Mouse (Mus musculus) ES-Bruce4 (cell line): ENCODE data around the gene Nup153. TPM values are rescaled to one million over a fixed set of nuclear protein-coding genes. Genes with fewer than 3 reads are reported as not detected.

Experiments used
- H3K27ac ChIP-seq: 2 replicates; pipeline ENCODE4 v1.5.1; 2012; ENCODE audit warnings: low read length, inconsistent platforms; ENCODE audit not compliant: insufficient read depth
- H3K27me3 ChIP-seq: 2 replicates; pipeline ENCODE4 v1.6.1; 2012; ENCODE audit warnings: mild to moderate bottlenecking, low read length, inconsistent platforms; ENCODE audit not compliant: control insufficient read depth, poor library complexity, insufficient read depth, severe bottlenecking
- H3K36me3 ChIP-seq: 2 replicates; pipeline ENCODE4 v1.6.1; 2012; ENCODE audit warnings: inconsistent platforms, mild to moderate bottlenecking, low read length, moderate library complexity; ENCODE audit not compliant: control insufficient read depth, poor library complexity, insufficient read depth, severe bottlenecking
- H3K4me1 ChIP-seq: one replicate; pipeline ENCODE4 v1.8.1; 2011; ENCODE audit warnings: low read length; ENCODE audit not compliant: control insufficient read depth, insufficient read depth
- H3K4me3 ChIP-seq: 2 replicates; pipeline ENCODE4 v1.5.1; 2011; ENCODE audit warnings: low read depth, mild to moderate bottlenecking, low read length
- H3K9ac ChIP-seq: 2 replicates; pipeline ENCODE4 v1.6.1; 2012; ENCODE audit warnings: low read depth, mild to moderate bottlenecking, inconsistent platforms; ENCODE audit not compliant: poor library complexity, severe bottlenecking
- H3K9me3 ChIP-seq: replicated peaks from 2 replicates; pipeline ENCODE4 v1.6.1; 2012; ENCODE audit warnings: mild to moderate bottlenecking, low read length, inconsistent platforms; ENCODE audit not compliant: control insufficient read depth, poor library complexity, insufficient read depth, severe bottlenecking
- CTCF ChIP-seq: IDR thresholded peaks from one replicate; pipeline ENCODE4 v1.8.1; 2011; ENCODE audit warnings: low read depth, low read length
- EP300 ChIP-seq: IDR thresholded peaks from 2 replicates; pipeline ENCODE4 v1.6.1; 2011; ENCODE audit warnings: low read depth, low read length; ENCODE audit not compliant: insufficient read depth
- POLR2A ChIP-seq: IDR thresholded peaks from one replicate; pipeline ENCODE4 v1.8.1; 2011; ENCODE audit warnings: low read length; ENCODE audit not compliant: insufficient read depth
- polyA plus RNA-seq: library from polyadenylated mRNA; stranded (reverse); fragments of >200 nt; gene quantifications from 2 replicates; pipeline ENCODE4 v1.2.4, GENCODE M21; 2011; ENCODE audit warnings: low read depth; ENCODE audit not compliant: missing spikeins, insufficient read depth, insufficient read length

The Nup153 gene
- polyA plus RNA-seq, 1 experiment = 232 TPM

- Histone ChIP-seq H3K4me1 (no peaks in the 10 kb centered on the region), H3K9ac (no peak overlapping the region), H3K36me3 (no peaks in the 10 kb centered on the region)
Measured at GRCm38 (mm10) chr13:46752566-46753229, 25.0 kb upstream of the Nup153 start.

GRCm38 (mm10) chr13:46748138-46748873, 20.6 kb upstream of the Nup153 start:
- H3K4me1 ChIP-seq = no peaks in the 10 kb centered on the region
- H3K27ac ChIP-seq = no peak overlapping the region
- H3K36me3 ChIP-seq = no peaks in the 10 kb centered on the region
- H3K27me3 ChIP-seq = no peaks in the 10 kb centered on the region
- H3K4me3 ChIP-seq = no peak overlapping the region
- no peaks in the 10 kb centered on the region for H3K9me3 ChIP-seq
- no peak for TF ChIP-seq CTCF
- H3K9ac ChIP-seq = no peak overlapping the region

More at GRCm38 (mm10) chr13:46752566-46753229, 25.0 kb upstream of the Nup153 start:
- TF ChIP-seq EP300 (no peak), CTCF (no peak), POLR2A (no peak)
- Histone ChIP-seq H3K27me3 (no peaks in the 10 kb centered on the region), H3K4me3 (no peak overlapping the region), H3K27ac (no peak overlapping the region), H3K9me3 (no peaks in the 10 kb centered on the region)

GRCm38 (mm10) chr13:46743821-46744220, 16.1 kb upstream of the Nup153 start:
- H3K9me3 ChIP-seq = no peaks in the 10 kb centered on the region

GRCm38 (mm10) chr13:46742367-46742766, 14.6 kb upstream of the Nup153 start:
- TF ChIP-seq POLR2A (no peak), CTCF (no peak), EP300 (no peak)
- Histone ChIP-seq H3K4me1 (no peaks in the 10 kb centered on the region), H3K4me3 (no peak overlapping the region), H3K9me3 (no peaks in the 10 kb centered on the region), H3K27ac (no peak overlapping the region), H3K27me3 (no peaks in the 10 kb centered on the region), H3K9ac (no peak overlapping the region), H3K36me3 (no peaks in the 10 kb centered on the region)

More at GRCm38 (mm10) chr13:46743821-46744220, 16.1 kb upstream of the Nup153 start:
- Histone ChIP-seq H3K36me3 (no peaks in the 10 kb centered on the region), H3K27ac (no peak overlapping the region), H3K4me3 (no peak overlapping the region), H3K9ac (no peak overlapping the region), H3K4me1 (no peaks in the 10 kb centered on the region), H3K27me3 (no peaks in the 10 kb centered on the region)
- TF ChIP-seq CTCF (no peak), POLR2A (no peak), EP300 (no peak)

GRCm38 (mm10) chr13:46739426-46739825, 11.7 kb upstream of the Nup153 start:
- TF ChIP-seq EP300 = no peak
- no peak for TF ChIP-seq CTCF
- TF ChIP-seq POLR2A = no peak
- H3K4me1 ChIP-seq = peaks cover 2% of the 10 kb centered on the region
- no peaks in the 10 kb centered on the region for H3K27me3 ChIP-seq
- no peak overlapping the region for H3K9ac ChIP-seq
- H3K9me3 ChIP-seq = no peaks in the 10 kb centered on the region
- H3K27ac ChIP-seq = no peak overlapping the region
- H3K36me3 ChIP-seq = no peaks in the 10 kb centered on the region
- no peak overlapping the region for H3K4me3 ChIP-seq

- Histone ChIP-seq H3K9me3 (no peaks in the 10 kb centered on the region), H3K27ac (no peak overlapping the region), H3K4me1 (peaks cover 2% of the 10 kb centered on the region), H3K36me3 (no peaks in the 10 kb centered on the region), H3K9ac (no peak overlapping the region), H3K4me3 (no peak overlapping the region), H3K27me3 (no peaks in the 10 kb centered on the region)
- TF ChIP-seq POLR2A (no peak), EP300 (no peak), CTCF (no peak)
Measured at GRCm38 (mm10) chr13:46737482-46737881, 9.7 kb upstream of the Nup153 start.
